Mouse (Mus musculus): ENCODE results near the gene Hba-a1.

- TF ChIP-seq CTCF (IDR thresholded peaks at IDR 0.05; ENCODE audit: low read depth): no peak
- TF ChIP-seq EP300 (optimal IDR thresholded peaks at IDR 0.05): no peak
Measured at GRCm38 (mm10) chr11:32243205-32243955, 39.9 kb upstream of the Hba-a1 start.

Data from stomach, postnatal 0 days (tissue).